Mouse (Mus musculus) neural tube, embryonic 12.5 days (tissue): ENCODE measurements around the gene Lce6a. TPM values are rescaled to one million over a fixed set of nuclear protein-coding genes. Genes with fewer than 3 reads are reported as not detected.

ENCODE experiments used
- ATAC-seq: fragments of 200-750 bp; cut with Nextera tagmentation; 2 replicates; pipeline ENCODE4 v1.8.0; 2017; ENCODE audit warnings: low read depth, mild to moderate bottlenecking, moderate TSS enrichment, moderate library complexity; ENCODE audit not compliant: low FRiP score
- H3K27ac ChIP-seq: fragments of 300-500 bp; sonication (generic); 2 replicates; pipeline ENCODE4 v1.5.1; 2016
- H3K27me3 ChIP-seq: fragments of 300-500 bp; sonication (generic); replicated peaks from 2 replicates; pipeline ENCODE4 v1.6.1; 2016; ENCODE audit warnings: mild to moderate bottlenecking
- H3K36me3 ChIP-seq: fragments of 300-500 bp; sonication (generic); 2 replicates; pipeline ENCODE4 v1.6.1; 2016; ENCODE audit warnings: mild to moderate bottlenecking
- H3K4me1 ChIP-seq: fragments of 300-500 bp; sonication (generic); 2 replicates; pipeline ENCODE4 v1.6.1; 2016
- H3K4me2 ChIP-seq: fragments of 300-500 bp; sonication (generic); replicated peaks from 2 replicates; pipeline ENCODE4 v1.6.1; 2016; ENCODE audit warnings: mild to moderate bottlenecking
- H3K4me3 ChIP-seq: fragments of 300-500 bp; sonication (generic); 2 replicates; pipeline ENCODE4 v1.5.1; 2016
- H3K9ac ChIP-seq: fragments of 300-500 bp; sonication (generic); 2 replicates; pipeline ENCODE4 v1.6.1; 2016; ENCODE audit warnings: mild to moderate bottlenecking
- H3K9me3 ChIP-seq: fragments of 300-500 bp; sonication (generic); 2 replicates; pipeline ENCODE4 v1.6.1; 2016; ENCODE audit warnings: mild to moderate bottlenecking
- WGBS: fragments of 180-500 bp; shearing (Covaris S2); methylation state at CpG from one replicate; pipeline ENCODE4 v1.1.7; 2016; 5-methylcytosine and 5-hydroxymethylcytosine counted together
- polyA plus RNA-seq: library from polyadenylated mRNA; unstranded; fragments of >200 nt; fragmentation: Nextera tagmentation; extraction: Ambion mirVana; gene quantifications from 2 replicates; pipeline ENCODE4 v1.2.1, GENCODE M21; 2016

Lce6a gene
- not detected in 2 replicates for polyA plus RNA-seq

DNA sequence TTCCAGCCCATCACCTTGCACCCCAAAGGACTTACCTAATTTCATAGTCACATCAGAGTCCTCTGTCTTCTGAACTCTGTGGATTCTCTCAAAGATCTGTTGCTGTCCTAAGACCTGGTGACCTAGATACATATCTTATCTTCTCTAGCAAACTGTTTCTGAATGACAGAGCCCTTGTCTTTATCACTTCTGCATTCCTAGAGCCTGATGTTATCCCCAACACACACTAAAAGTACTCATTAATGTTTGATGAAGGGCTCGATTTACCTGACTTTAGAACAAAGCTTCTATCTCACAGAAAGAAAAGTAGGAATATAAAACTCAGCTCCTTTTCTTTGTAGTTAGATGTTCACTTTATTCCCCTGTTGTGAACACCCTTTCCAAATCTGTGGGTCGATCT lies at the start of gene Lce6a:
Gene Lce6a (minus strand): TSS at position 101 of the 400 bp plus-strand sequence.
- Histone ChIP-seq H3K9me3 (no peaks in the 10 kb centered on the region), H3K9ac (no peak within 1 kb of the TSS), H3K36me3 (no peaks in the 10 kb centered on the region), H3K4me2 (no peak within 1 kb of the TSS), H3K4me1 (no peaks in the 10 kb centered on the region), H3K27ac (no peak within 1 kb of the TSS), H3K27me3 (no peaks in the 10 kb centered on the region), H3K4me3 (no peak within 1 kb of the TSS)
- ATAC-seq, result no peak
- 85% methylated on average over 2 of the region's 2 CpGs for WGBS

DNA sequence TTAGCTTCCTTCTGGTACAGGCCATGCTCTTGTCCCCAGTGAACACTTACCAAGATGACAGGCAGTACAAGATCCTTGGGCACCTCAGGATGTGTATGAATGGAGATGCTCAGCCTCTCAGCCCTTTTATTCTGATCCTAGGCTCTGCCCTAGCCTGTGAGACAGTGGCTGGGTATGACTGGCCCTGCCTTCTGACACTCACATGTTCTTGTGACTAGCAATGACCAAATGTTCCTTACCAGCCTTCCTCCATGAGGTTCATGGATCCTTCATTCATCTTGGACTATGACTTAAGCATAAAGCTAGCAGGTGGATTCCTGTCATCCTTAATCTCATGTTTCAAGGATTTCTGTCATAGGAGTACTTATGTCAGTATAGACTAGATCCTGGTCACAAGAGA lies 48.8 kb upstream of the Lce6a start, which contains the start of gene Lce1a2:
Gene Lce1a2 (minus strand): TSS at position 101 of the 400 bp plus-strand sequence.
- H3K9ac ChIP-seq, result no peak within 1 kb of the TSS
- no peak within 1 kb of the TSS for H3K4me2 ChIP-seq
- no peaks in the 10 kb centered on the region for H3K4me1 ChIP-seq
- no peaks in the 10 kb centered on the region for H3K27me3 ChIP-seq
- H3K4me3 ChIP-seq, result no peak within 1 kb of the TSS
- ATAC-seq, result no peak
- H3K9me3 ChIP-seq, result no peaks in the 10 kb centered on the region
- H3K27ac ChIP-seq, result no peak within 1 kb of the TSS
- no peaks in the 10 kb centered on the region for H3K36me3 ChIP-seq

DNA sequence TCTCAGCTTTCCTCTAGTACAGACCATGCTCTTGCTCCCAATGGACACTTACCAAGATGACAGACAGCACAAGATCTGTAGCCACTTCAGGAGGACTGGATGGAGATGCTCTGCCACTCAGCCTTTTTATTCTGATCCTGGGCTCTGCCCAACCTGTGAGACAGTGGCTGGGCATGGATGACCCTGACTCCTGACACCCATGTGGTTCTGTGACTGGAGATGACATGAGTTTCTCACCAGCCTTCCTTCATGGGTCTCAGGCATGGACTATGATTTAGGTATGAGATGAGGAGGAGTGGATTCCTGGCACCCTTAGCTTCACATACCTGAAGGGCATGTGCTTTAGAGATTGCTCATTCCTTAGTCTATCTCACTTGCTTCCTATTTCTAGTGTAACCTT lies 35.4 kb upstream of the Lce6a start, which contains the start of gene Lce1b:
Gene Lce1b (minus strand): TSS at position 101 of the 400 bp plus-strand sequence.
- Histone ChIP-seq H3K4me3 (no peak within 1 kb of the TSS), H3K4me2 (no peak within 1 kb of the TSS), H3K9ac (no peak within 1 kb of the TSS), H3K9me3 (no peaks in the 10 kb centered on the region), H3K27me3 (no peaks in the 10 kb centered on the region), H3K36me3 (no peaks in the 10 kb centered on the region), H3K4me1 (no peaks in the 10 kb centered on the region), H3K27ac (no peak within 1 kb of the TSS)
- ATAC-seq, result no peak

DNA sequence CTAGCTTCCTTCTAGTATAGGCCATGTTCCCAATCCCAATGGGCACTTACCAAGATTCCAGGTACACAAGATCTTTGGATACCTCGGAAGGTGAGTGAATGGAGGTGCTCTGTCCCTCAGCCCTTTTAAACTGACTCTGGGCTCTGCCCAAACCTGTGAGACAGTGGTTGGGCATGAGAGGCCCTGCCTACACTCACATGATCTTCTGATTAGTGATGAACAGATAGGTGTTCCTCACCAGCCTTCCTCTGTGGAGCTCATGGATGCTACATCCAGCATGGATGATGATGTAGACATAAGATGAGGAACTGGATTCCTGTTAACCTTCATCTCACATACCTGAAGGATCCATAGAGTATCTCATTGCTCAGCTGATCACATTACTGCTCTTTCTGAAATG lies 26.7 kb upstream of the Lce6a start, which contains the start of gene Lce1a1:
Gene Lce1a1 (minus strand): TSS at position 101 of the 400 bp plus-strand sequence.
- H3K4me3 ChIP-seq, result no peak within 1 kb of the TSS
- WGBS, result 90% methylated on average over 1 of the region's 1 CpGs
- no peak for ATAC-seq

DNA sequence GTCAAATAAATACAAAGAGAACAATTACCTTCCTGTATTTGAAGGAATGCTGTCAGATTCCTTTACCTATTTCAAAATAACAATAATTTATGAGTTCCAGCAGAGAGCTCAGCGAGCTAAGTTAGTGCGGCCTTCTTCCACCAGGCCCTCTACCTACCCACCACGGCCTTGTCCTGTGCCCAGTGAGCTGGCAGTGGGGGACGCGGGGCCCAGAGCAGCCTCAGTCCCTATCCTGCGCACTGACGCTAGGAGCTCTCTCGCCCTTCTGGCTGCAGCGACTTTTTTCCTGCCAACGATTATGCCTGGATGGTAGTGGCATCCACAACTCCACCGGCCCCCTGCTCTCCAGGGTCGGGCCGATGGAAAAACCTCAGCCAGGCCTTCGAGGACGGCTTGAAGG lies 18.4 kb upstream of the Lce6a start:
- Histone ChIP-seq H3K27me3 (no peaks in the 10 kb centered on the region), H3K9me3 (no peaks in the 10 kb centered on the region), H3K9ac (no peak overlapping the region), H3K4me3 (no peak overlapping the region), H3K27ac (no peak overlapping the region), H3K36me3 (no peaks in the 10 kb centered on the region), H3K4me2 (no peak overlapping the region), H3K4me1 (no peaks in the 10 kb centered on the region)
- WGBS, result 93% methylated on average over 15 of the region's 15 CpGs
- ATAC-seq, result no peak

More for the DNA sequence above, 26.7 kb upstream of the Lce6a start, which contains the start of gene Lce1a1:
- H3K27me3 ChIP-seq, result no peaks in the 10 kb centered on the region
- no peaks in the 10 kb centered on the region for H3K9me3 ChIP-seq
- H3K4me1 ChIP-seq, result no peaks in the 10 kb centered on the region
- no peak within 1 kb of the TSS for H3K9ac ChIP-seq
- H3K27ac ChIP-seq, result no peak within 1 kb of the TSS
- H3K4me2 ChIP-seq, result no peak within 1 kb of the TSS
- no peaks in the 10 kb centered on the region for H3K36me3 ChIP-seq

DNA sequence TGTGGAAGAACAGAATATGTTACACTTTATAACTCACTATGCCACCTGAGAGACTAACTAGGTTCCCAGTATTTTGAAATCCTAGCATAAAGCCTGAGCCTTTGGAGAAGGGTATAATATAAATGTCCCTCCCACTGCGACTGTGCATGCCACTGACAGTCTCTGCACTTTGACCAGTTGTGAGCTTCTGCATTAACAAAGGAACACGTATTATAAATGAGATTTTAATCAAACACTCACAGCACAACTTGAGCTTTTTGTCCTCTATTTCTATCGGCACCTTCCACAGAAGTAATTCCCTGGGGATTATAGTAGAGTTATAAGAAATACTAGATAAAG lies 17.2 kb upstream of the Lce6a start:
- Histone ChIP-seq H3K4me3 (no peak overlapping the region), H3K9me3 (no peaks in the 10 kb centered on the region), H3K36me3 (no peaks in the 10 kb centered on the region), H3K4me2 (no peak overlapping the region), H3K4me1 (no peaks in the 10 kb centered on the region), H3K9ac (no peak overlapping the region), H3K27ac (no peak overlapping the region), H3K27me3 (no peaks in the 10 kb centered on the region)
- ATAC-seq, result no peak
- 80% methylated on average over 3 of the region's 3 CpGs for WGBS

DNA sequence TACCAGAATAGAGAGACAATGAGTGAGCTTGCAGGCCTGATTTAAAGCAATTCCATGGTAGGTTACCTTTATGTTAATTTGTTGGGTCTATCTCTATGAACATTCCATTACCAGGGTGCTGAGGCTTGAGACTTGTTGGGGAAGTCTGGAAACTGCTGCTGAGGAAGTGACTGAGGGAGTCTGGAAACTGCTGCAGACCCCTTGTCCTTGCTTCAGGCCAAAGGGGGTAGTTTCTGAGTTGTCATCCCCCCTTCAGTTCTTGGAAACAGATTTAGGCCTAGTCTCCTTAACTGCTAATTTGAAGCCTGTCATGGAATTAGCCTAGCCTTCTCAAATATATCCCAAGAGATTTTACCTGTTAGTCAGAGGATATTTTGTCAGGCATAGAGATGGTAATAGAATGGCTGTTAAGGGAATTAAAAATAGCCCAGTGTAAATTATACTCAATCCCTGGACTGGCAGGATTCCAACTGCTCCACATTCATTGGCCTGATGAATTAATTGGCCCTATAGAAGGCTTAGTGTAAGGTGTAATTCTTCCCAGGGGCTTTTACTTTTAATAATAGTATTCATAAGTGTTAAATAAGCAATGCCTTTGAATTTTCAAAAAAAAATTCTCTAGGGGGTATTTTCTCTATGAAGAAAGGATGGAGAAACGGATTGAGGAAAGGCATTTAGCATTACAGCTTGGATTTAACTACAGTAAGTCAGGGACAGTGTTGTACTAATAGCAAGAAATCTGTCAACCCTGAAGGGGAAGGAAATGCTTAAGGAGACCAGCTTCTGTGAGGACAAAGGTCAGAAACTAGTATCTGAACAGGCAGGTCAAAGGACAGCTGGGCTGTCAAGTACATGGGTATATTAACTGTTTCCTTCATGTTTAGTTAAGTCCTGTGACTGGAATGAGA lies 16.5 kb upstream of the Lce6a start:
- no peak overlapping the region for H3K9ac ChIP-seq
- no peaks in the 10 kb centered on the region for H3K36me3 ChIP-seq
- no peak overlapping the region for H3K27ac ChIP-seq
- no peak overlapping the region for H3K4me2 ChIP-seq
- no peak overlapping the region for H3K4me3 ChIP-seq
- H3K27me3 ChIP-seq, result no peaks in the 10 kb centered on the region
- H3K9me3 ChIP-seq, result no peaks in the 10 kb centered on the region
- WGBS, result 53% methylated on average over 1 of the region's 1 CpGs
- no peaks in the 10 kb centered on the region for H3K4me1 ChIP-seq
- 0 out of 2 replicates have a peak, but pooled peaks have one; percentile 44 for ATAC-seq

DNA sequence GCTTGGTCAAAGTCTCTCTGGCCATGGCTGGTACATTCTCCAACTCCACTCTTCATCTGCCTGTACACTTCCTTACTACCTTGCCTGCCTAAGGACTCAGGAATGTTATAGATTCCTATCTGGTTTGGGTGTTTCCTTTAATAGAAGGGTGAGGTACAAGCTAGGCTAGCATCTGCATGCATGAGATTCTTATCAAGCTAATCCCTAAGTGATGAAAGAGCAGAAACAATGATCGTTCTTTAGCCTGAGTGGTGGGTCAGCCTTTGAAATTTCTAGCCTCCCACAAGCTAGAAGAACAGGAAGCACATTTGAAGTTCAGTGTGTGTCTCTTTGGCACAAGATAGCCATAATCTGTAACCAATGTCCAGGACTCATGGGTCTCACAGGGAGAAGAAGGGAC lies 11.7 kb downstream of the Lce6a start:
- Histone ChIP-seq H3K4me1 (no peaks in the 10 kb centered on the region), H3K27me3 (no peaks in the 10 kb centered on the region), H3K9me3 (no peaks in the 10 kb centered on the region), H3K9ac (no peak overlapping the region), H3K4me3 (no peak overlapping the region), H3K4me2 (no peak overlapping the region), H3K27ac (no peak overlapping the region), H3K36me3 (no peaks in the 10 kb centered on the region)
- no peak for ATAC-seq
- WGBS, result 68% methylated on average over 1 of the region's 1 CpGs

DNA sequence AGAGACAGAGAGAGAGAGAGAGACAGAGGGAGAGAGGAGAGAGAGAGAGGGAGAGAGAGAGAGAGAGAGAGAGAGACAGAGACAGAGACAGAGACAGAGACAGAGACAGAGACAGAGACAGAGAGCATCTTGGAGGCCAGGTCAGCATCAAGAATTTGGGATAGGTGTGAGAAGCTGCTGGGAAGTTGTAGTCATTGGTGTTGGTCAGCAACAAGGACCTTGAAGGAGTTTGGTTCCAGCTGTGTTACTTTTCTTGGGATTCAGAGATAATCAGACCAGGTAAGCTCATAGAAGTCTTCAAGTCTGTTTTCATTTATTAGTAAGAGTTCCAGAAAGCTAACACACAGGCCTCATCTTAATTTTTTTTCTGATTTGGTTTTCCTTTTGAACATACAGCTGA lies 14.1 kb downstream of the Lce6a start, which contains the start of gene 2210017I01Rik:
Gene 2210017I01Rik (minus strand): TSS at position 101 of the 400 bp plus-strand sequence.
- Histone ChIP-seq H3K36me3 (no peaks in the 10 kb centered on the region), H3K4me1 (no peaks in the 10 kb centered on the region), H3K4me2 (no peak within 1 kb of the TSS), H3K4me3 (no peak within 1 kb of the TSS), H3K9me3 (no peaks in the 10 kb centered on the region), H3K27me3 (no peaks in the 10 kb centered on the region), H3K9ac (no peak within 1 kb of the TSS), H3K27ac (no peak within 1 kb of the TSS)
- ATAC-seq, result no peak

DNA sequence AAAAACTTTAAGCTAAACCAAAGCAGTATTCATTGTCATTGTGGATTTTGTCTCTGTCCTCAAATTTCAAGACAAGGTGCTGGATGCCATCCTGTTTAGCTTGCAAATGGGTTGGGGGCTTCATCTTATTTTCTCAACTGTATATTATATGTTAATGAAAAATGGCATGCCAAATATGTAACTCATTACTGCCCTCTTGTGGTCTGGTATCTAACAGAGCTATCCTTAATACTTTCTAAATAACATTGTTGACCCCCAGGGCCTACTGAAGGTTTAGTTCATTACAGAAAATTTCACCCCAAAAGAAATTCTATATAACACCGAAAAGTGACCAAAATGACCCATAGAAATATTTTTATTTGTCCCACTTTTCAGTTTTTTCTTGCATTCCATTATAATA lies 19.3 kb downstream of the Lce6a start:
- Histone ChIP-seq H3K4me1 (no peaks in the 10 kb centered on the region), H3K27me3 (no peaks in the 10 kb centered on the region), H3K4me2 (no peak overlapping the region), H3K27ac (no peak overlapping the region), H3K9ac (no peak overlapping the region), H3K36me3 (no peaks in the 10 kb centered on the region), H3K9me3 (no peaks in the 10 kb centered on the region), H3K4me3 (no peak overlapping the region)
- 47% methylated on average over 1 of the region's 1 CpGs for WGBS
- no peak for ATAC-seq

DNA sequence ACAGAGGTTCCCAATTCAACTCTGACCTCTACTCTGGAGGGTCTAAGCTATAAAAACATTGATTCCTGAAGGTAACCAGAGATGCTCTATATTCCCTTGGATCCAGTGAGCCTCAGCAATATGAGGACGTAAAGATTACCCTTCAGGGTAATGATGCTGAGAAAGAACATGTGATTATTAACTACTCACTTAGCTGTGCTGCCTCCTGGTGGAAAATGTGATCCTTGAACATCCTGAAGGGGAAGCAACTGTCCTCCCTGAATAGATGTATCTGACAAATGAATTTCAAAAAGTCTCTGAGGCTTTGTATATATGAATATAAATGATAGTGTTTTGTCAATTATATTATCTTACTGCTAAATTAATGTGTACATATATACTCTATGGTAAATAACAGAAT lies 21.0 kb downstream of the Lce6a start:
- Histone ChIP-seq H3K4me1 (no peaks in the 10 kb centered on the region), H3K4me3 (no peak overlapping the region), H3K9ac (no peak overlapping the region), H3K27me3 (no peaks in the 10 kb centered on the region), H3K36me3 (no peaks in the 10 kb centered on the region), H3K27ac (no peak overlapping the region), H3K4me2 (no peak overlapping the region), H3K9me3 (no peaks in the 10 kb centered on the region)
- 69% methylated on average over 1 of the region's 1 CpGs for WGBS
- no peak for ATAC-seq

DNA sequence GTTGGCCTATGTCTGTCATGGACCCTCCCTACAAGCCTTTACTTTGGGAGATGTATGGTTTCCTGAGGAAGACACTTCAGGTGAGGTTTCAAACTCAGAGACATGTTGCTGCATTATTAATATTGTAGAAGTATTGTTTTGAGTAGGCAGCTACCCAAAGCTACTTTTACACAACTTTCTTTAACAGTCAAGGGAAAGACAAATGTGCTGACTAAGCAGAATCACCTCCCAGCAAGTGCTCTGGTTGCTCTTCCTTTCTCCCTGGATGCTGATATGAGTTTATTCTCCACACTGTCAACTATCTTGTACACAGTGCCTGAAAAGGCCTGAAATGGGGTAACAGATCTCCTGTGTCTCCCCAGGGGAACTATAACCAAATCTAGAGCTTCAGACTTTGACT lies 21.5 kb downstream of the Lce6a start:
- H3K4me1 ChIP-seq, result no peaks in the 10 kb centered on the region
- H3K27me3 ChIP-seq, result no peaks in the 10 kb centered on the region
- no peak overlapping the region for H3K27ac ChIP-seq
- no peak overlapping the region for H3K9ac ChIP-seq
- H3K36me3 ChIP-seq, result no peaks in the 10 kb centered on the region
- no peak for ATAC-seq
- H3K4me2 ChIP-seq, result no peak overlapping the region
- no peak overlapping the region for H3K4me3 ChIP-seq
- no peaks in the 10 kb centered on the region for H3K9me3 ChIP-seq

DNA sequence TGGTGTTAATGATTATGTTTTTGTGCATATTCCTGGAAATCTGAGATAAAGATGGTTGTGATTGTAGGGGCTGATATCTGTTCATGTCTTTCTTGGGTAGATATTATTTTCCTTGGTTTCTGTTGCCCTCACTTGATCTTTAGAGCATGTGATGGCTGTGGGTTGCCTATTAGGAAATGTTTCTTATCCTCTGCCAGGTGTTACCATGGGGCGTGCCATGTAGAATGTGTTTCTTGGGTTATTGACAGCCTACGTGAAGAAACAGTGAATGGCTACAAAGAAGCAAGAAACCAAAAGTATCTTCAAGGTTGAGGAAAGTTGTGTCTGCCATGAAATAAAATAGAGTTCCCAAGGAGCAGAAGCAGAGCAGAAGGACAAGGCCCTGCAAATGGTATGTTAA lies 23.0 kb downstream of the Lce6a start:
- no peak overlapping the region for H3K4me2 ChIP-seq
- H3K9me3 ChIP-seq, result no peaks in the 10 kb centered on the region
- no peak overlapping the region for H3K9ac ChIP-seq
- no peak for ATAC-seq
- H3K4me3 ChIP-seq, result no peak overlapping the region
- no peak overlapping the region for H3K27ac ChIP-seq
- H3K4me1 ChIP-seq, result no peaks in the 10 kb centered on the region
- H3K27me3 ChIP-seq, result no peaks in the 10 kb centered on the region
- H3K36me3 ChIP-seq, result no peaks in the 10 kb centered on the region
- WGBS, result 92% methylated on average over 2 of the region's 2 CpGs
